Mouse (Mus musculus) limb, embryonic 15.5 days (tissue): ENCODE data around the gene Lzic. TPM values are rescaled to one million over a fixed set of nuclear protein-coding genes. Genes with fewer than 3 reads are reported as not detected.

Experiments used
- ATAC-seq: fragments of 200-750 bp; cut with Nextera tagmentation; 2 replicates; pipeline ENCODE4 v1.8.0; 2017; ENCODE audit warnings: low read depth, moderate TSS enrichment; ENCODE audit not compliant: insufficient number of reproducible peaks, low FRiP score, low TSS enrichment
- H3K27ac ChIP-seq: fragments of 300-500 bp; sonication (generic); 2 replicates; pipeline ENCODE4 v1.5.1; 2015; ENCODE audit warnings: moderate library complexity, mild to moderate bottlenecking, inconsistent platforms
- H3K27me3 ChIP-seq: fragments of 300-500 bp; sonication (generic); 2 replicates; pipeline ENCODE4 v1.6.1; 2015; ENCODE audit warnings: inconsistent platforms
- H3K36me3 ChIP-seq: fragments of 300-500 bp; sonication (generic); 2 replicates; pipeline ENCODE4 v1.6.1; 2015; ENCODE audit warnings: inconsistent platforms
- H3K4me1 ChIP-seq: fragments of 300-500 bp; sonication (generic); 2 replicates; pipeline ENCODE4 v1.6.1; 2015; ENCODE audit warnings: inconsistent platforms
- H3K4me2 ChIP-seq: fragments of 300-500 bp; sonication (generic); 2 replicates; pipeline ENCODE4 v1.6.1; 2015; ENCODE audit warnings: mild to moderate bottlenecking, inconsistent platforms
- H3K4me3 ChIP-seq: fragments of 300-500 bp; sonication (generic); 2 replicates; pipeline ENCODE4 v1.5.1; 2015; ENCODE audit warnings: mild to moderate bottlenecking, inconsistent platforms
- H3K9ac ChIP-seq: fragments of 300-500 bp; sonication (generic); 2 replicates; pipeline ENCODE4 v1.6.1; 2015; ENCODE audit warnings: inconsistent platforms
- H3K9me3 ChIP-seq: fragments of 300-500 bp; sonication (generic); 2 replicates; pipeline ENCODE4 v1.6.1; 2016; ENCODE audit warnings: inconsistent platforms
- WGBS: fragments of 180-500 bp; shearing (Covaris S2); methylation state at CpG from one replicate; pipeline ENCODE4 v1.1.7; 2015; 5-methylcytosine and 5-hydroxymethylcytosine counted together
- microRNA-seq: library from miRNA; unstranded; fragments of <30 nt; microRNA quantifications from one replicate; pipeline ENCODE4, GENCODE M21; 2016
- polyA plus RNA-seq: library from polyadenylated mRNA; unstranded; fragments of >200 nt; fragmentation: Nextera tagmentation; extraction: Ambion mirVana; gene quantifications from 2 replicates; pipeline ENCODE4 v1.2.1, GENCODE M21; 2015

Gene Lzic
- polyA plus RNA-seq, 1 experiment from 2014 or later: 42.4 TPM

DNA sequence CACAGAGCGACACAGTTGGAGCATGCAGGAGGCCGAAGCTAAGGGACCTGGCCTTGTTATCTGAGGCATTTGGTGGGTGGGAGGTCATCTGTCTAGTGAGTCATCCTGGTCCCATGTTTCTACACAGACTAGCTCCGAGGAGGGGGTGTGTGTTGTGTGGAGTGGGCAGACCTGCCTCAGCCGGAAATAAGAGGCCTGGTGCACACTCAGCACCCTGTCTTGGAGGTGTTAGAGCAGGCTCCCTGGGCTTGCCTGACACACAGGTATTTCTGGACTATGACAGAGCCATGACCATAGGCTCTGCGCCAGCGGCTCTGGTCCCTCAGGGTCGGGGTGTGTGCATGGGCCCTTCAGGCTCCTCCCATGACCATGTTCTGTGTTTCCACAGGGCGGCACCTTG lies 54.4 kb downstream of the Lzic start:
- no peak for ATAC-seq

DNA sequence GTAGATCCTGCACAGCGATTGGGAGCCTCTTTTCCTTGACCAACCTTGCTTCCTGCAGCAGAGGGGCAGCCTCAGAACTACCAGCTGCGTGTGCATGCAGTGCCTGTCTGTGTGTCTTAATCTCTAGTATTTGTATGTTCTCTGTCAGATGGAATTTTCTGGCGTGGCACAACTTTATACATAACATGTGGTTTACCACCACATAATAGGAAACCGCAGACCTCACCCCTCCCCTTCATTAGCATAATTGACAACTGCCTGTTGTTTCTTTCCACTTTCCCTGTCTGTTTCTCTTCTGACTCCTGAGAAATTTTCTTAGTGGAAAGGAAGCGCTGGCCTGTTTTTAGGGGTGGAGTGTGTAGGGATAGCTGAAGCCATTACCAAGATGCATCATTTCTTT lies 56.9 kb downstream of the Lzic start:
- Histone ChIP-seq H3K27ac (no peak overlapping the region), H3K9me3 (no peaks in the 10 kb centered on the region), H3K4me3 (no peak overlapping the region), H3K27me3 (no peaks in the 10 kb centered on the region), H3K4me1 (peaks cover 10% of the 10 kb centered on the region), H3K36me3 (peaks cover 22% of the 10 kb centered on the region), H3K4me2 (no peak overlapping the region), H3K9ac (no peak overlapping the region)
- ATAC-seq: no peak
- WGBS: 55% methylated on average over 5 of the region's 5 CpGs

More for the DNA sequence above, 54.4 kb downstream of the Lzic start:
- no peak overlapping the region for H3K27ac ChIP-seq
- WGBS: 70% methylated on average over 8 of the region's 8 CpGs
- no peaks in the 10 kb centered on the region for H3K27me3 ChIP-seq
- 0 out of 2 replicates have a peak, but pooled peaks cover under 1% of the 10 kb centered on the region for H3K36me3 ChIP-seq
- no peak overlapping the region for H3K4me2 ChIP-seq
- H3K4me3 ChIP-seq: no peak overlapping the region
- H3K9me3 ChIP-seq: no peaks in the 10 kb centered on the region
- no peak overlapping the region for H3K9ac ChIP-seq
- peaks cover 6% of the 10 kb centered on the region for H3K4me1 ChIP-seq

GRCm38 (mm10) chr4:149542431-149542830 lies 57.4 kb downstream of the Lzic start:
- no peak for ATAC-seq
- peaks cover 10% of the 10 kb centered on the region for H3K4me1 ChIP-seq
- WGBS: 81% methylated on average over 12 of the region's 12 CpGs

DNA sequence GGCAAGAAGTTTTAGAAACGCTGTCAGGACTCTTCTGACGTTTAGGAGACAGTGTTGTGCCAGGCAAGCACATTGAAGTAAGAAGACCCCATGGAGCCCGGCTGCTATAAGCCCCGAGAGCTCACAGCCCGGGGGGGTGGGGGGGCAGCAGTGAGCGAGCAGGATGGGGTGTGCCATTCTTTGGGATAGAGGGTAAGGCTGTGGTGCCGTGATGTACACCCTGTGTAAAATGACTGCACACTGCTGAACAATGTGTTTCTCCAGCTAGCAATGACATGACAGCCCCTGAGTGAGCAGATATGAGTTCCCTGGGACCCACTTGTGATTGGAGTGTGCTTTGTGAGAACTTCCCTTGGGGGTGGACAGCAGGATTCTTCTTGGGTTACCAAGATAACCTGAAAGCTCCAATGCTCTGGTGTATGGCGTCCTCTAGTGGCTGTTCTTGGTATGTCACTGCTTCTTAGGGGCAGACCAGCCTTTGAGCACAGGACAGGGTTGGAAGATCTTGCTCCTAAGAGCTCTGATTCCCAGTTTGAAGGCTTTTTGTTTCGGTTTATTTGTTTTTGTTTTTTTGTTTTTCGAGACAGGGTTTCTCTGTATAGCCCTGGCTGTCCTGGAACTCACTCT lies 58.0 kb downstream of the Lzic start:
- H3K4me3 ChIP-seq: no peak overlapping the region
- WGBS: 49% methylated on average over 10 of the region's 10 CpGs
- no peak overlapping the region for H3K9ac ChIP-seq
- peaks cover 10% of the 10 kb centered on the region for H3K4me1 ChIP-seq
- no peaks in the 10 kb centered on the region for H3K27me3 ChIP-seq
- H3K27ac ChIP-seq: no peak overlapping the region
- H3K36me3 ChIP-seq: peaks cover 31% of the 10 kb centered on the region
- ATAC-seq: no peak
- H3K4me2 ChIP-seq: no peak overlapping the region
- H3K9me3 ChIP-seq: no peaks in the 10 kb centered on the region

More at GRCm38 (mm10) chr4:149542431-149542830, 57.4 kb downstream of the Lzic start:
- Histone ChIP-seq H3K9ac (no peak overlapping the region), H3K36me3 (peaks cover 27% of the 10 kb centered on the region), H3K4me3 (no peak overlapping the region), H3K9me3 (no peaks in the 10 kb centered on the region), H3K27ac (no peak overlapping the region), H3K4me2 (no peak overlapping the region), H3K27me3 (no peaks in the 10 kb centered on the region)

DNA sequence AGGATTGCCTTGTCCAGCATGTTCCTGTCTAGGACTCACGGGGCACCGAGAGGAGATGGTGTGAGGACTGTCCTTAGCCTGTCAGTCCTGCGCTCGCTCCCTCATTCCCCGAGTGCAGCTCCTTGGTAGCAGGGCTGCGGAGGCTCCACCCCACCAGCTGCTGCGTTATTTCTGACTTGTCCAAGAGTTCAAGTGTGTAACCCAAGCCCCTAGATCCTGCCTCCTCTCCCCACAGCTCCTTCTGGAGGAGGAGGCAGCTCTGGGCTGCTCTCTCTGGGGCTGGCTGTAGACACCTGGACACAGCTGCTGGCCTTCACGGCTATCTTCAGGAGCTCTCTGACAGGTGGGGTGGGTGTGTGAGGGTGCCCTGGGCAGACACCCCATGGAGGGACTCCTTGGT lies 59.9 kb downstream of the Lzic start:
- WGBS: 63% methylated on average over 8 of the region's 8 CpGs

More for the DNA sequence above, 59.9 kb downstream of the Lzic start:
- H3K9me3 ChIP-seq: no peaks in the 10 kb centered on the region
- no peak overlapping the region for H3K4me3 ChIP-seq
- H3K27ac ChIP-seq: no peak overlapping the region; the same call in 1 of the 2 replicates
- H3K4me2 ChIP-seq: no peak overlapping the region
- no peak overlapping the region for H3K9ac ChIP-seq
- no peaks in the 10 kb centered on the region for H3K27me3 ChIP-seq
- H3K4me1 ChIP-seq: 0 out of 2 replicates have a peak, but pooled peaks cover 6% of the 10 kb centered on the region
- no peak for ATAC-seq
- peaks cover 31% of the 10 kb centered on the region for H3K36me3 ChIP-seq

Small RNA genes within 50 kb of the gene (microRNA-seq; reads per million reads assigned to microRNA genes)
- not detected for gene Mir5616

Other genes with a start within 250 kb of the Lzic start
- 41.6 and 47.3 TPM in 2 replicates for gene Kif1b, start 177.5 kb upstream of the Lzic start, polyA plus RNA-seq
- gene Ube4b, start 58.5 kb upstream of the Lzic start, polyA plus RNA-seq: 39.6 and 45.4 TPM in 2 replicates
- 1.0 and 1.5 TPM in 2 replicates for gene Rbp7, start 30.3 kb upstream of the Lzic start, polyA plus RNA-seq
- gene Tmem274, start 7.9 kb upstream of the Lzic start, polyA plus RNA-seq: not detected in 2 replicates
- 8.6 TPM in 2 replicates for gene Nmnat1, start within 50 bp of the Lzic start, polyA plus RNA-seq
- 58.9 and 64.4 TPM in 2 replicates for gene Ctnnbip1, start 33.0 kb downstream of the Lzic start, polyA plus RNA-seq
- gene Clstn1, start 101.2 kb downstream of the Lzic start, polyA plus RNA-seq: 39.4 and 56.1 TPM in 2 replicates
- gene Pik3cd, start 217.3 kb downstream of the Lzic start, polyA plus RNA-seq: 4.1 and 5.1 TPM in 2 replicates